Mouse (Mus musculus) left cerebral cortex, postnatal 10 days (tissue): ENCODE results near the gene Kdm6b. TPM values are rescaled to one million over a fixed set of nuclear protein-coding genes. Genes with fewer than 3 reads are reported as not detected.

ENCODE experiments used
- DNase-seq, 2 experiments: peaks; one replicate each; pipeline ENCODE4 v3.0.0; 2021 to 2022; ENCODE audit warnings: low spot score in 2 of 2, mixed read lengths in 1 of 2; ENCODE audit errors: extremely low spot score in 1 of 2
- intact Hi-C: fragments of 180-260 bp; cut with DNase I; formaldehyde crosslinking; loops from one replicate; pipeline ENCODE4 v1.15.1; 2025
- total RNA-seq, 2 experiments: library from RNA; stranded (reverse); gene quantifications; 2 replicates each; pipeline ENCODE4 v1.2.3; 2021

Gene Kdm6b
- total RNA-seq, 2 experiments from 2014 or later = 42.7 to 43.9 TPM

DNA sequence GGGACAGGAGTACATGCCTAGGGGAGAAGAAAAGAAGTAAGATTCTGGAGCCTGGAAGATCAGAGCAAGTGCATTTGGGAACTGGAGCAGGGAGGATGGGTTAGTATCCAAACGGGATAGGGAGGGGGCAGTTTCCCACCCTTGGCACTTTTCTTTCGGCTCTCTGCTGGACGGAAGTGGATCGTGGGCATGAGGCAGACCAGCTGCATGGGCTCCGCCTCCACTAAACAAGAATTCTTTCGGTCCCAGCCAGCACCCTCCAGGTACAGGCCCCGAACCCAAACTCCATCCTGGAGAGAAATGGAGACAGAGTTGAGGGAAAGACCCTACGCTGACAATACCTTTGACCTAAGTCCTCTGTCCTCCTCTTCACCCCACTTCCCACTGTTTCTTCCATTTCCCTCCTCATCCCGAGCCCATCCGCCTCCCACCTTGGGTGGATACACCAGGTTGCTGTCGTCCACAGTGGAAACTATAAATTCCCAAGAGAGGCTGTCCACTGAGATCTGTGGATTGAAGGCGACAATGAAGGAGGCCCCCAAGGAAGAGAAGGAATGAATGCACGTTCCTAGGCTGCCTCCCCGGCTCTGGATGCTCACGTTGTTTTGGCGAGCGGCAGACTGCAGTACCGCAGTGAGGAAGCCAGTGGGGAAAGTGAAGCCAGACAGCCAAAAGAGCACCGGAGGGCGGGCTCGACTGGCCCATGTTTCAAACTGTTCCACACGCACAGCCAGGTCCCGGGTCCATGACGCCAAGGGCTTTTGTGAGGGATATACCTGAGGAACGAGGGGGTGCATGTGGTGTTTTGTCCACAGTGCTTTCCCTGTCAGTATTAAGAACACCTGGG, 7.9 kb upstream of the Kdm6b start:
- peak in 1 of 2 experiments; percentile 29 for DNase-seq
- intact Hi-C loops = no loop called here

DNA sequence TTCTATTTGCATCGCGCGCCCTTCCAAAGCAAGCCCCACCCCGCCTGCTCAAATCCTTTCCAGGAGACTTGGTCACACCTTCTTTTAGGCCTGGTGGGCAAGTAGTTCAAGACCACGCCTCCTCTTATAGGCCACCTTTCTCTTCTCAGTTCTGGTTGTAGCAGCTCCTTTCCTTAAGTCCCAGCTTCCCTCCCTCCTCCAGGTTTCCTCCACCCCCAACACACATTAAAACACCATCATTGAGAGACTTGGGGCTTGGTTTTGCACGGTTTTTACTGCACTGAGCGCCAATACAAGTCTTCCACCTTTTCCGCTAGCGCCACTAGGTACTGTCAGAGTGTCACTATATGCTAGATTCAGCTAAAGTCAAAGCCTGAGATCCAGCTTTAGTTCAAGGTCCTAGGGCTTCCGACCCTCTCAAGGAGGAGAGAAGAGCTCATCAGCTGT, 7.1 kb upstream of the Kdm6b start:
- intact Hi-C loops = no loop called here
- DNase-seq = no peak

DNA sequence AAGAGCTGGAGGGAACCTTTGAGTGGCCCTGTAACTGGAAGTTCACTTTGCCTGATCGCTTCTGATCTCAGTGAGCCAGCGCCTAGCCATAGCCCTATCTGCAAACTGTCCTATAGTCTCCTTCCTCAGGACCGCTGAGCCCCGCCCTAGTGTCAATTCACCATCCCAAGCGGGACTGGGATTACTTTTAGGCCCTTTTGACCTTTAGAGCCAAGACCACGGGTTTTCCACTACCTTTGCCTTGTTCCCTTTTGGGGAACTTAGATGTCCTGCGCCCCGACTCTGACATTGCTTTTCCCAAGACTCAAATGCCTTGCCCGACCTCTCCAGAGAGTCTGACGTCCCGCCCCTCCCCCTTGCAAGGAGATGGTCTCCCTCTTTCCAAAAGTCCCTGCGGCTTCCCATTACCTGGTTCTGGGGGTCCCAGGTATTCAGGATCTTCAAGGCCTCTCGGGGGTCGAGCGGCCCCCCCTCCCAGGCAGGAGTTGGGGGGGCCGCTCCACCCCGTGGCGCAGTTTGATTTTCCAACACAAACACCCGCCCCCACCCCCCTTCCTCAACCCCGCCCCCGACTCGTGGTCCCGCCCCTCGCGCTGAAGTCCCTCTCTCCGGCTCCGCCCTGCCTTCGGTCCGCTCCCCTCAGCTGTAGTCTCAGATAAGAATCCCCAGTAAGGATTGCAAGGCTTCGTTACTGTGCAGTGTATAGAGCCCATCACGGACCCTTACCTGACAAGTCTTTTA, 6.5 kb upstream of the Kdm6b start:
- intact Hi-C loops = loop anchor here (10.0 kb wide), 1 partner anchor 325 kb away; the partner anchor contains the start of gene Per1
- peak in 1 of 2 experiments; percentile 69 for DNase-seq

DNA sequence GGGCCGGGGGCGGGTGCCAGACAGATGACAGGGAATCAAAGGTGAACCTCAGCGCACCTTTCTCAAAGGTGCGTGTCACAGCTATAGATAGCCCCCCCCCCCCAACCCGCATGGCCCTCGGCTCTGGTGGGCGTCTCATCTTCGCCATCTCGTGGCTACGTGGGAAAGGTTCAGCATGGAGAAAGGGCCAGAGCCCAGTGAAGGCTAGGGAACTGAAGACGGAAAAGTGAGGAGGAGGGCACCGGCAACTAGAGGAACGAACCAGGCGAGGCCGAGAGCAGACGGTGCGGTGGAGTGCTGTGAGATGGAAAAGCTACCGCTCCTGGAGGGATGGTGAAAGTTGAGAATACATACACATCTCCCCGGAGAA, 6.0 kb upstream of the Kdm6b start:
- intact Hi-C loops = loop anchor here (10.0 kb wide), 1 partner anchor 325 kb away; the partner anchor contains the start of gene Per1
- peak in 1 of 2 experiments; percentile 69 for DNase-seq

DNA sequence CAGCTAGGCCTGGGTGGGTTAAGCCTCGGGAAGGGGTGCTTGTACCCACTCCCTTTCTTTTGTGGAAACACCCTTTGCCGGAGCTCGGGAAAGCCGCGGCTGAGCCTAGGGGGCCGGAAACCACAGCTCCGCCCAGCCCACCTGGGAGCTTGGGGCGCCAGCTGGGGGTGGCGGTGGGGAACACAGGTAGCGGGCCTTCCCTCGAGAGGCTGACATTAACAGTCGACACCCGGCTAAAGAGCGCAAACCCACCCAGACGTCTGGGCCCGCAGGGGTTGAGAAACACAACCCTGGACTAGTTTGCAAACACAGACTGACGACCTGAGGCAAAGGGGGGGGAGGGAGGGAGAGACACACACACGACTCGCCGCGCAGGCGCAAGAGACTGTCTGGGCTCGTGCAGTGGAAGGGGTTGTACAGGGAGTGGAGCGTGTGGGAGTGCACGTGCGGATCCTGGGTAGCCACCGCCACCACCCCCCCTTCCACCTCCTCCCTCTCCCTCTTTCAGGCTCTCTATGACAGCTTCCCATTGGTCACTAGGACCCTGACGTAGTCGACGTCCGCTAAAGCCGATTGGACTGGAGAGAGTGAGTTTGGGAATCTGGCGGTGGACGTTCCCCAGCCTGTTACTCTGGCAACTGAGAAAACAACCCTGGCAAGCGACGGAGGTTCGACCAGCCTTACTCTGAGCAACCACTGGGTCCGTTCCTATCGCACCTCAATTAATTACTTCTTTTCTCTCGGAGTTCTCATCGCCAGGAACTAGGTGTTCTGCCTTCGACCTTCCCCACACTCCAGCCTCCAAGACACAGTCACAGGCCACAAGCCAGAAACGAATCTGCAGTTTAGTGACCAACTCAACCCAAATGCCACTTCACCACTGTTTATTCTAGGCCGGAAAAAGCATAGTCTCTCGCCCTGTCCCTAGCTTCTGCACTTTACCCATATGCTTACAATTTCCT, 5.3 kb upstream of the Kdm6b start:
- peak; percentile 95 to 97 for DNase-seq
- intact Hi-C loops = loop anchor here (10.0 kb wide), 1 partner anchor 324 kb away; the partner anchor contains the start of gene Per1

DNA sequence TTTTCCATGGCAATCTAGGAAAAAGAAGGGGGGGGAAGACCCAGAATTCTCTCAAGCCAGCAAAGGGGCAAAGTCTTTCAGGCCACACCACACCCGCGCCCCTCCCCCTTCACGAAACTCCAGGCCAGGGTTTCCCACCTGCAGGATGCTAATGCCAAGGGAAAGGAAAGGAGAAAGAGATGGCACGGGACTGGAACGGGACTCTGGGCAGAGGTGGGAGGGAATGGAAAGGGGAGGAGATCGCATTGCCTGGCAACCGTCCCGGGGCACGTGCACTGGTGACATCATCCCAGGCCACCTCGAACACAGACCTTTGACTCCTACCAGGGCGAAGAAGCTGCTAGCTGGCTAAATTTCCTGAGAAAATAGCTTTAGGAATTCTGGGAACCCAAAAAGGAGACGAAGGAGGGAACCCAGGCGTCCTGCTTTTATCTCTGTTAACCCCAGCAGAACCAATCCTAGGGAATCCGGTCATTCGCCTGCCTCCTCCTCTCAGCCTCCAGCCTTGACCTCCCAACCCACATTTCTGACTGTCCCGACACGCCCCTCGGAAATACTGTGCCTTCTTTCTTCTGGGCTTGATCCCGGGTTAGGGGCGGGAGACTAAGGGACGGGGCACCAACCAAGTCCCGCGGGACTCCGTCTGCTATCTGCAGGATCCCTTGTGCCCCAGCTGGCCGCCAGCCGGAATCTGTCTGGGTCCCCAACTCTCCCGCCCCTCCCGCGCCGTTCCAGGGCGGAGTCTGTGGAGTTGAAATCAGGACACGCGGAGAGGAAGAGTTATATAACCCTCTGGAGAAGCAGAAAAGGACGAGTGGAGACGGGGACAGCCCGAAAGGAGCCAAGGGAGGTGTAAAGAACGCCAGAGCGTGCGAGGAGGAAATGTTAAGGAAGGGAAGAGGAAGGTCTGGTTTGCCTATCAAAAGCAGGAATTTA, 4.2 kb upstream of the Kdm6b start:
- intact Hi-C loops = loop anchor here (10.0 kb wide), 1 partner anchor 323 kb away; the partner anchor contains the start of gene Per1
- peak; percentile 93 to 98 for DNase-seq

DNA sequence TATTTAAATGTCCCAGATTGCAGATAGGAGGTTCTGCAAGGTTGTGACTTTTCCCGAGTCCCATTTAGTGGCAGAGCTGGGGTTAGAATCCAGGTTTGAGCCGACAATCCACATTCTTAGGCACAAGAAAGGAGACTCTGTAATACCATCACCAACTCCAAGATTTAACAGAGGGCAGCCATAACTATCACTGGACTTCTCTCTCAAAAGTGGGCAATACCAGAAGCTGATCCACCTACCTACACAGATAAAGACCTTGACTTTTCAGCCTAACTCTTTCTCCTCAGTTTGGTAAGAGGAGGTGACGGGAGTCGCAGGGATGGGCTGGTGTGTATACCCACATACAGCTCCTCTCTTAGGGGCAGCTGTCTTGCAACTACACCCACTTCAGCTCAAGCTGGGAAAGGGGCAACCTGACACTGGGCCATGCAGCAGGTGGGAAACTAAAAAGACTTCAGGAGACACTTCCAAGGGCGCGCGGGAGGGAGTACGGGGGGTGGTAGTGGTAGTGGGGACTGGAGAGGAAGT, 3.5 kb upstream of the Kdm6b start:
- DNase-seq = no peak
- intact Hi-C loops = loop anchor here (10.0 kb wide), 1 partner anchor 322 kb away; the partner anchor contains the start of gene Per1

DNA sequence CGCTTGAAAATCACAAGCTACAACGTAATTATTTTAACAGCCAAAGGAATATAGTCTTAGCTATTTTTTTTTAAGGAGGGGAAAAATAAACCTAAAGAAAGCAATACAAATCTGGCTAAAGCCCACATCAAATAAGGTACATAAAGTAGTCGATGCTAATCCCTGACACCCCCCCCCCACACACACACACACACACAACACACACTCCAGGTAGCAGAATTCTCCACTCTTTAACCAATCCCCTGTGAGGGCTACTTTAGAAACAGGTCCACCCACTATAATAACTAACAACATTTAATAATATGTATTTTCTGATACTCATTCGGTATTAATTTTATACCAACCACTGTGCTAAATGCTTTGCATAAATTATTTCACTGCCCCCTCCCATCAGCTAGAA, 3.0 kb upstream of the Kdm6b start:
- intact Hi-C loops = loop anchor here (10.0 kb wide), 1 partner anchor 322 kb away; the partner anchor contains the start of gene Per1
- DNase-seq = no peak

DNA sequence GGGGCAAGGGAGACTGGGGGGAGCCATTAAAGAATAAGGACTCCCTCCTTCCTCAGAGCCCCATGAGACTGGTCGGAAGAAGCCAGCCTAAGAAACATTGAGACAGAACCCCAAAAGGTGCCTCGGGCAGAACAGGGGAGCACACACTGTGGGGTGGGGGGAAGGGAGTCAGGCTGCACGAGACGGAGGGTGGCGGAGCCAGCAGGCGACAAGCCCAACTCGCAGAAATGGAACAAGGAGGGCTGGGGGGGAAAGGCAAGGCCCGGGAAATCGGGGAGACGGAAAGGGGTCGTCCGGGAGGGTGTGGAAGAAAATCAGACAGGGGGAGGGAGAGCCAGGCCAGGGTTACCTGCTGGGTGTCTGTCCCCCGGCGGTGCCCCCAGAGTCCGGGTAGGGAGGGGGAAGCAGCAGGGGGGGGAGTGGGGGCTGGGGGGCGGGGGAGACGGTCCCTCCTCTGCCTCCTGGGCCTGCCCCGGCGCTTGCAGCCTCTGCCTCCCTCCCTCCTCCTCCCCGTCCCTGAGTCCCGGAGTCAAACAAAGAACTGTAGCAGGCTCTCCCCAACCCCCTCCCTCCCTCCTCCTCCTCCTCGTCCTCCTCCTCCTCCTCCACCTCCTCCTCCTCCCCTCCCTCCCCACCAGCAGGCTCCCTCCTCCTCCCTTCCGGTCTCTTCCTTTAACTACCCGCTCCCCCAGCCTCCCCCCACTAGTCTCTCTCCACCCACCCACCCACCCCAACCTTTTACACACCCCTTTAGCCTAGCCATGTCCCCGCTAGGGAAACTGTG, 2.4 kb upstream of the Kdm6b start:
- intact Hi-C loops = loop anchor here (10.0 kb wide), 1 partner anchor 321 kb away; the partner anchor contains the start of gene Per1

DNA sequence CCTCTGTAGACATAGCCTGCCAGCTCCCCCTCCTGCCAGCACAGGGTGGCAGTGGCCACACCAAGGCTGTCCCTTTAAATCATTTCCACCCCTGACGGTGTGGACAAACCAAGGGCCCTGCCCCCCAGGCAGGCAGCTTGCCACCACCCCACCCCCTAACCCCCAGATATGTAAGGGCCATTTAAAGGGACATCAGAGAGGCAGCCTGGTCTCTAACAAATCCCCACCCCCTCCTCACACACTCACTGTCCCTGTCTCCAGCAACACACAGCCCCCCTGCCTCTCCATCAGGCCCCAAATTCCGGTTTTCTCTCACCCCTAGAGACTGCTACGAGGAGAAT, 1.8 kb upstream of the Kdm6b start:
- intact Hi-C loops = loop anchor here (10.0 kb wide), 1 partner anchor 320 kb away; the partner anchor contains the start of gene Per1
- peak; percentile 69 to 76 for DNase-seq

More for the DNA sequence above, 2.4 kb upstream of the Kdm6b start:
- DNase-seq = peak in 1 of 2 experiments; percentile 82

DNA sequence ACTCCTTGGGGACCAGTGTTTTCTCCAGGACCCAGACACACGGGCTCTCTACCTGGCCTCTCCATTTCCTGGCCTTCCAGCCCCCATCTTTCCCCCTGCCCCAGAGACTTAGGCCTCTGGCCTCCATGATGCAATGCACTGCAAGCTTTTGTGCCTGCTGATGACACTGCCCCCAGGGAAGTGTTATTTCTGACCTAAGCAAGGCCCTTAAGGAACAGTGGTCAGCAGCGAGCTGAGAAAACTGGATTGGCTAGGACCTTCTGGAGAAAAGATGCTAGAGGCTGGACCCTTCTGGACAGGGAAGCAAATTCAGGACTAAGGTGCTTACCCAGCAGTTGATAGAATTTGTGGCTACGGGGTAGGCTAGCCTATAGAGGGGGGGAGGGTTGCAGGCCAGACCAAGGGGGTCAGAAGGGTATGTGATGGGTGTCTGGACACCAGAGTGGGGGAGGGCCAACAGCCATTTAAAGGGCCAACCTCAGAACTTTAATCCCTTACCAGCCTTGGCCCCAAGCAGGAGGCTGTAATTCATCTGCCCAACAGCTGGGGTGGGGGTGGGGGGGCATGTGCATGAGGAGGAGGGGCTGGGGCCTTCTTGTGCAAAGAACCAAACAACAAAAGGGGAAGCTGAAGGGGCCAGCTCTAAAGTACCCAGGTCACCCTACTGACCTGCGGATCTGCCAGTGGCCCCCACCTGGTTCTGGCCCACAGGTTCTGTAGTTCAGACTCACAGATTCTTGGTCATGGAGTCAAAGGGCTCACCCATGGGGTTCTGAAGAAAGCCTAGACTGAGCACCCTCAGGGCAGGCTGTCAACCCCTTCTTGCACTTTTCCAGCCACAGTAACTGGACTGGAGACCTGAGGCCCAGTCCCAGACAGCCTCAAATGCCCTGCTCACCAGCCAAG, 1.2 kb upstream of the Kdm6b start:
- intact Hi-C loops = loop anchor here (10.0 kb wide), 1 partner anchor 320 kb away; the partner anchor contains the start of gene Per1

DNA sequence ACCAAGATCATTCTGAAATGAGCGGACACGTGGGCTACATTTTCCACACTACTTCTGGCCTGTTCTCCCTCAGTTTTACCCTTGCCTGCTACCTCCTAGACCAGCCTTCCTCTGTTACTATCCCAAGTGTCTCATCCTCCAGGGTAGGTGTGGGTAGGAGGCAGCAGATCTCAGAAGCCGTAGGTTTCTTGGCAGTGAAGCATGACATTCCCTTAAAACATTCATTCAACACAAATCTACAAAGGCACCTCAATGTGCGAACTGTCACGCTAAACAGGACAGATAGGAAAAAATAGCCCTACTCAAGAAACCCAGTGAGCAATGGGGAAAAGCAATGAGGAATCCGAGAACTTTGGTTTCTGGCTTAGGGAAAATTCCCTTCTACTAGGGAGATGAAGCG, 927 bp downstream of the Kdm6b start:
- no peak for DNase-seq
- intact Hi-C loops = loop anchor here (10.0 kb wide), 1 partner anchor 318 kb away; the partner anchor contains the start of gene Per1

More for the DNA sequence above, 1.2 kb upstream of the Kdm6b start:
- DNase-seq = peak in 1 of 2 experiments; percentile 28

DNA sequence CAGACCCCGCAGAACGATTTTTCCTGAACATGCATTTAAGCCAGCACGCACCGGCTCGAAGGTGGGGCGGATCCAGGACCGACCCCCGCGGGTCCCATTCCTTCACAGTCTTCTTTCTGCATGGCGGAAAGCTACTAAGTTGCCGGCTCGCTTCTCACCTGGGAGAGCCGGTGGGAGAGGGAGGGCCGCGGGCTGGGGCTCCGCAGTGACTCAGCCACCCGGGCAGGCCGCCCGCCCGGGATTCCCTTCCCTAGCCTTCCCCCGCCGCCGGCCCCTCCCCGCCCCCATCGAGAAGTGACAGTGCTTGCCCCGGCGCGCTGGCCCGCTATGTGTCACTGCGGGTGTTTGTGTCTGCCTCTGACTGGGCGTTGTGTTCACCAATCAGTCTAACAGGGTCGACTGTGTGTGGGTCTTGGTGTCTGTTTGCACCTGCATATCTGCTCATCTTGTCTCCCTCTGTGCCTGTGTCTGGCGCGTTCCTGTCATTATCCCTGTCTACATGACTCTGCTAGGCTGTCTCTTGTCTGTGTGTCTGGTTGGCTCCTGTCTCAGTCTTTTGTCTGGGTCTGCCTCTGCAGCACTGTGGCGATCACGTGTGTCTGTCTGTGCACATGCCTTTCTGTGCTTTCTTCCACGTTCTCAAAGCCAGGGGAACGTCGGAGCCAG, 1.8 kb downstream of the Kdm6b start:
- peak in 1 of 2 experiments; percentile 86 for DNase-seq
- intact Hi-C loops = loop anchor here (10.0 kb wide), 1 partner anchor 317 kb away; the partner anchor contains the start of gene Per1

DNA sequence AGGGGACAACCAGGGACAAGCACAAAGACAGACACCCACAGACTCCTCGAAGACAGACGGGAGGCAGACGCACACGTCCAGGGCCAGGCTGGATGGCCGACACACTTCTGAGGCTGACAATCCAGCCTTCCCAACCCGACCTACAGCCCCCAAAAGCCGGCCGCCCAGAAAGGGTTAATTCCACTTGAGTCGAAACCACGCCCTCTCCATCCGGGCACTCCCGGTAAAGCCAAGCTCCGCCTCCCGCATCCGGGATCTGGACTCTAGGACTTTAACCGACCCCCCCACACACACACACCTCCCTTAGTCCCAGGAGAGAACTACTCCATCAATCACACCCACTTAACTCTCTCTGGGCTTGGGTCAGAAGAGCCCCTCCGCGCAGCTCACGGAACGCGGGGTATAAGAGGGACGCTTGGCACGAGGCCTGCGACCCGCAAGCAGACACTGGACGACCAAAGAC, 2.4 kb downstream of the Kdm6b start:
- peak; percentile 92 to 99 for DNase-seq
- intact Hi-C loops = loop anchor here (10.0 kb wide), 1 partner anchor 316 kb away; the partner anchor contains the start of gene Per1
